Mouse (Mus musculus): ENCODE results near the gene Akp3.

GRCm38 (mm10) chr1:87172316-87172715, 47.5 kb downstream of the Akp3 start:
- TF ChIP-seq POLR2A (IDR thresholded peaks at IDR 0.05; ENCODE audit: low read depth, low read length) (no peak), CTCF (IDR thresholded peaks at IDR 0.05; ENCODE audit: borderline replicate concordance, insufficient read depth, low read length) (no peak)

Measured in embryonic fibroblast, embryonic 13.5 days (primary cell).